Mouse (Mus musculus) adrenal gland, adult 2 months (tissue): ENCODE data around the gene Cdk6. TPM values are rescaled to one million over a fixed set of nuclear protein-coding genes. Genes with fewer than 3 reads are reported as not detected.
A peak's percentile ranks its signal among the peaks of the same experiment; 100 is the strongest.
"Not testable (repeated sequence)": the region's sequence is repeated elsewhere in the genome, so short reads cannot be mapped to it uniquely, and the experiment has no call there.

ENCODE experiments used
- DNase-seq: peaks from one replicate; pipeline ENCODE4 v3.0.0; 2021
- polyA plus RNA-seq: library from polyadenylated mRNA; depleted of rRNA; stranded (reverse); fragments of >200 nt; gene quantifications from 2 replicates; pipeline ENCODE4 v1.2.3, GENCODE M21; 2012
- total RNA-seq, 2 experiments: library from RNA; stranded (reverse); gene quantifications; 2 replicates each; pipeline ENCODE4 v1.2.3; 2021

Cdk6 gene
- total and polyA plus RNA-seq, 3 experiments = 5.4 to 12.4 (median 10.8) TPM

GRCm38 (mm10) chr5:3344081-3344631 is 2.9 kb downstream of the Cdk6 start:
- peak; percentile 91 for DNase-seq

GRCm38 (mm10) chr5:3345540-3345939 is 4.3 kb downstream of the Cdk6 start:
- not testable (repeated sequence) for DNase-seq

GRCm38 (mm10) chr5:3349393-3349792 is 8.1 kb downstream of the Cdk6 start:
- not testable (repeated sequence) for DNase-seq

GRCm38 (mm10) chr5:3351836-3352235 is 10.6 kb downstream of the Cdk6 start:
- not testable (repeated sequence) for DNase-seq

- no peak for DNase-seq
Measured at GRCm38 (mm10) chr5:3352314-3352713, 11.0 kb downstream of the Cdk6 start.

- no peak for DNase-seq
Measured at GRCm38 (mm10) chr5:3352827-3353226, 11.5 kb downstream of the Cdk6 start.

GRCm38 (mm10) chr5:3354307-3354706 is 13.0 kb downstream of the Cdk6 start:
- no peak for DNase-seq

- DNase-seq = no peak
Measured at GRCm38 (mm10) chr5:3355032-3355536, 13.8 kb downstream of the Cdk6 start.

GRCm38 (mm10) chr5:3355560-3356260 is 14.4 kb downstream of the Cdk6 start:
- DNase-seq = peak; percentile 16

GRCm38 (mm10) chr5:3356261-3356778 is 15.0 kb downstream of the Cdk6 start:
- no peak for DNase-seq

GRCm38 (mm10) chr5:3357496-3357895 is 16.2 kb downstream of the Cdk6 start:
- DNase-seq = no peak

- DNase-seq = no peak
Measured at GRCm38 (mm10) chr5:3358687-3359520, 17.6 kb downstream of the Cdk6 start.

GRCm38 (mm10) chr5:3359914-3360313 is 18.6 kb downstream of the Cdk6 start:
- no peak for DNase-seq

- no peak for DNase-seq
Measured at GRCm38 (mm10) chr5:3361252-3361651, 20.0 kb downstream of the Cdk6 start.

- DNase-seq = no peak
Measured at GRCm38 (mm10) chr5:3362111-3362510, 20.8 kb downstream of the Cdk6 start.

- peak; percentile 13 for DNase-seq
Measured at GRCm38 (mm10) chr5:3363036-3363983, 22.0 kb downstream of the Cdk6 start.

- no peak for DNase-seq
Measured at GRCm38 (mm10) chr5:3367045-3367444, 25.8 kb downstream of the Cdk6 start.

GRCm38 (mm10) chr5:3369317-3369716 is 28.0 kb downstream of the Cdk6 start:
- no peak for DNase-seq

- DNase-seq = no peak
Measured at GRCm38 (mm10) chr5:3371212-3371611, 29.9 kb downstream of the Cdk6 start.

- DNase-seq = no peak
Measured at GRCm38 (mm10) chr5:3373170-3373569, 31.9 kb downstream of the Cdk6 start.

GRCm38 (mm10) chr5:3374763-3375162 is 33.5 kb downstream of the Cdk6 start:
- no peak for DNase-seq
